Mouse (Mus musculus): ENCODE results near the gene Elmod3.

DNA sequence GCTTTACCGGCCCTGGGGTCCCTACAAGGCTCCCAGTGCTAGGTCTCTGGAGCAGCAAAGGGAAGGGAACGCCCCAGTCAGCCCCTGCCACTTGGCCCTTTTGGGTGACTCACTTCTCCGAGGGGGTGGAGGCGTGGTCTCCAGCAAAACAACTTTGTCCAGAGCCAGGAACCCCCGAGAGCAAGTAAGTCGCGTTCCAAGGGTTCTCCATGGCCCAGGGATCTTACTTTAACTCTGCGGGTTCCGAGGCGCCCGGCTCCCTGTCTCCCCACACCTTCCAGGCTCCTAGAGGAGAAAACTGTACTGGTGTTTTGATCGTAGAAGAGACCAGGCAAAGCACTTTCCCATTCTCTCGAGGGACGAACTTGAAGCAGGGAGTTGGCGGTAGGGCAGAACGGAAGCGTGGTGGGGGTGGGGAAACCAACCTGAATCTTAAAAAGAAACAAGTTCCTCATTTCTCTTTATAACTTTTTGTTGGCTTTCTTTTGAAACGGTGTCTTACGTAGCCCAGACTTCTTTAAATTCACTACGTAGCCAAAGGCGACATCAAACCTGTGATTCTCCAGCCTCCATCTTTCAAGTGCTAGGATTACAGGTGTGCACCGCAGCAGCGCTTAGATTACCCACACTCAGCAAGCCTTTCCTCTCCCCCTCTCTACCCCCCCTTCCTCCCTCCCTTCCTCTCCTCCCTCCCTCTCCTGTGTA is 53.8 kb downstream of the Elmod3 start, which contains the start of gene Capg:
- TF ChIP-seq CTCF (IDR thresholded peaks at IDR 0.05; ENCODE audit: low read depth) (no peak), EP300 (IDR thresholded peaks at IDR 0.05; ENCODE audit: low read depth) (no peak)

All from liver, embryonic 14.5 days (tissue).